Mouse (Mus musculus) left cerebral cortex, adult 2 months (tissue): Measurements from ENCODE around the gene Klhl29. TPM values are rescaled to one million over a fixed set of nuclear protein-coding genes. Genes with fewer than 3 reads are reported as not detected.

ENCODE experiments used
- DNase-seq, 2 experiments: peaks; one replicate each; pipeline ENCODE4 v3.0.0; 2021 to 2022; ENCODE audit warnings: low spot score in 2 of 2, mixed read lengths in 1 of 2; ENCODE audit errors: extremely low spot score in 1 of 2
- H3K27ac ChIP-seq: fragments of 200-600 bp; 2 replicates; pipeline ENCODE4 v1.8.1; 2022
- H3K4me3 ChIP-seq: fragments of 200-600 bp; 2 replicates; pipeline ENCODE4 v1.8.1; 2022
- CTCF ChIP-seq: fragments of 200-600 bp; IDR thresholded peaks from 2 replicates; pipeline ENCODE4 v1.8.1; 2022; ENCODE audit warnings: antibody characterized with exemption, mild to moderate bottlenecking, moderate library complexity
- intact Hi-C: fragments of 180-260 bp; cut with DNase I; formaldehyde crosslinking; loops from one replicate; pipeline ENCODE4 v1.15.1; 2025
- total RNA-seq, 2 experiments: library from RNA; stranded (reverse); gene quantifications; 2 replicates each; pipeline ENCODE4 v1.2.3; 2021

The Klhl29 gene
- total RNA-seq, 2 experiments from 2014 or later = 43.2 to 44.3 TPM

GRCm38 (mm10) chr12:5247505-5247904 is 128.0 kb downstream of the Klhl29 start:
- intact Hi-C loops = loop anchor here (5.0 to 10.0 kb wide), 2 partner anchors 35 to 127 kb away; partner anchors contain the start of gene Klhl29

GRCm38 (mm10) chr12:5246721-5247341 is 128.7 kb downstream of the Klhl29 start:
- H3K27ac ChIP-seq = peak overlapping the region; percentile 65
- no peak overlapping the region for H3K4me3 ChIP-seq
- no peak for TF ChIP-seq CTCF
- intact Hi-C loops = loop anchor here (5.0 to 10.0 kb wide), 2 partner anchors 35 to 128 kb away; partner anchors contain the start of gene Klhl29
- peak; percentile 44 to 52 for DNase-seq

More at GRCm38 (mm10) chr12:5247505-5247904, 128.0 kb downstream of the Klhl29 start:
- H3K27ac ChIP-seq = peak overlapping the region; percentile 65
- DNase-seq = no peak
- H3K4me3 ChIP-seq = no peak overlapping the region
- TF ChIP-seq CTCF = no peak; the same call in 1 of the 2 replicates

GRCm38 (mm10) chr12:5246193-5246621 is 129.3 kb downstream of the Klhl29 start:
- no peak for DNase-seq
- intact Hi-C loops = loop anchor here (5.0 to 10.0 kb wide), 2 partner anchors 34 to 129 kb away; partner anchors contain the start of gene Klhl29
- TF ChIP-seq CTCF = no peak
- no peak overlapping the region for H3K4me3 ChIP-seq
- peak overlapping the region; percentile 65; the same call in 1 of the 2 replicates for H3K27ac ChIP-seq

GRCm38 (mm10) chr12:5245207-5245597 is 130.3 kb downstream of the Klhl29 start:
- TF ChIP-seq CTCF = no peak
- Histone ChIP-seq H3K4me3 (no peak overlapping the region), H3K27ac (peak overlapping the region; percentile 16)
- intact Hi-C loops = loop anchor here (5.0 to 10.0 kb wide), 2 partner anchors 33 to 130 kb away; partner anchors contain the start of gene Klhl29
- no peak for DNase-seq

GRCm38 (mm10) chr12:5244431-5245206 is 130.9 kb downstream of the Klhl29 start:
- intact Hi-C loops = loop anchor here (5.0 to 10.0 kb wide), 3 partner anchors 32 to 130 kb away; partner anchors contain the start of gene Klhl29
- no peak for DNase-seq
- TF ChIP-seq CTCF = no peak
- Histone ChIP-seq H3K4me3 (no peak overlapping the region), H3K27ac (peak overlapping the region; percentile 16)

- intact Hi-C loops = loop anchor here (5.0 to 10.0 kb wide), 2 partner anchors 87 to 131 kb away; partner anchors contain the start of gene Klhl29
- Histone ChIP-seq H3K4me3 (no peak overlapping the region), H3K27ac (peak overlapping the region; percentile 30)
- DNase-seq = no peak
- TF ChIP-seq CTCF = no peak
These were observed 131.6 kb downstream of the Klhl29 start for GRCm38 (mm10) chr12:5243867-5244266.

GRCm38 (mm10) chr12:5243449-5243848 is 132.0 kb downstream of the Klhl29 start:
- no peak for TF ChIP-seq CTCF
- Histone ChIP-seq H3K4me3 (no peak overlapping the region), H3K27ac (peak overlapping the region; percentile 30; the same call in 1 of the 2 replicates)
- DNase-seq = no peak
- intact Hi-C loops = loop anchor here (5.0 to 10.0 kb wide), 2 partner anchors 86 to 131 kb away; partner anchors contain the start of gene Klhl29

- no peak overlapping the region; the same call in 1 of the 2 replicates for H3K27ac ChIP-seq
- H3K4me3 ChIP-seq = no peak overlapping the region
- DNase-seq = no peak
- TF ChIP-seq CTCF = no peak
- intact Hi-C loops = loop anchor here (5.0 to 10.0 kb wide), 2 partner anchors 85 to 132 kb away; partner anchors contain the start of gene Klhl29
These were observed 132.7 kb downstream of the Klhl29 start for GRCm38 (mm10) chr12:5242551-5243330.

- no peak for TF ChIP-seq CTCF
- Histone ChIP-seq H3K27ac (peak overlapping the region; percentile 32; the same call in 1 of the 2 replicates), H3K4me3 (no peak overlapping the region)
- DNase-seq = no peak
- intact Hi-C loops = loop anchor here (5.0 to 10.0 kb wide), 2 partner anchors 82 to 135 kb away; partner anchors contain the start of gene Klhl29
These were observed 135.8 kb downstream of the Klhl29 start for GRCm38 (mm10) chr12:5239451-5240245.

- no peak overlapping the region for H3K4me3 ChIP-seq
- no peak overlapping the region for H3K27ac ChIP-seq
- intact Hi-C loops = no loop called here
- TF ChIP-seq CTCF = no peak; the same call in none of the 2 replicates
- no peak for DNase-seq
These were observed 138.4 kb downstream of the Klhl29 start for GRCm38 (mm10) chr12:5237078-5237477.
